Mouse (Mus musculus): ENCODE results near the gene Slco1a1.
"Not testable (repeated sequence)": the region's sequence is repeated elsewhere in the genome, so short reads cannot be mapped to it uniquely, and the experiment has no call there.

Slco1a1 gene

DNA sequence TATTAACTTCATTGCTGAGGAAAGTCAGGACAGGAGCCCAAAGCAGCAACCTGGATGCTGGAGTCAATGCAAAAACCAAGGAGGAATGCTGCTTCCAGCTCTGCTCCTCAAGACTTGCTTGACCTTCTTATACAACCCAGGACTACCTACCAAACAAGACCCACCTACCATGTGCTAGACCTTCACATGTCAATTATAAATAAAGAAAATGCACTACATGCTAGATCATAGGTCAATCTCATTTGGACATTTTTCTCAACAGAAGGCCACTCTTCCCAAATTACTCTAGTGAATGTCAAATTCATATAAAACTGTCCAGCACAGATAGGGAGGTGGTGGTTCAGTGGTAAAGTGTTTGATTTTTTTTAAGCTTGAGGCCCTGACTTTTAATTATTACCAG lies at the start of gene Slco1a1:
Slco1a1 (minus strand) TSS at position 101 of the 400 bp plus-strand sequence.
- DNase-seq (ENCODE audit: low spot score in 2 of 2): no peak

- no peak for DNase-seq (ENCODE audit: low spot score in 2 of 2)
These were observed 40.0 kb upstream of the Slco1a1 start for GRCm38 (mm10) chr6:141986772-141987171.

DNA sequence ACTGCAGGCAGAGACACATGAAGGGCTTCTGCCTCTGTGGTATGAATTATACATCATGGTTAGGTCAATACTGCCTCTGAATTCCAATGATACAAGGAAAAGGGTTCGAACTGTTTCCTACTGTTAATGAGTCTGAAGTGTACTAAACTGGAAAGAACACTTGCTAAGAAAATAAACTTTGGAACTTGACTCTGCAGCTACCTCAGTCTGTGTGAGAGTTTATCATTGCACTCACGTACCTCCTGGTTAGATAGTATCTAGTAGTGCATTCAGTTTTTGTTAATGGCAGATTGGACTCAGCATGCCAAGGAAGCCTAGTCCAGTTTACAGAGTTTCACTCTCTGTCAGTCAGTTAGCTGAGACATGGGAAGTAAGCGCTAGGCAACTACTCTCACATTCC lies 37.9 kb upstream of the Slco1a1 start:
- DNase-seq (ENCODE audit: low spot score in 2 of 2): no peak

GRCm38 (mm10) chr6:141962420-141962819 lies 15.7 kb upstream of the Slco1a1 start:
- no peak for DNase-seq (ENCODE audit: low spot score in 2 of 2)

DNA sequence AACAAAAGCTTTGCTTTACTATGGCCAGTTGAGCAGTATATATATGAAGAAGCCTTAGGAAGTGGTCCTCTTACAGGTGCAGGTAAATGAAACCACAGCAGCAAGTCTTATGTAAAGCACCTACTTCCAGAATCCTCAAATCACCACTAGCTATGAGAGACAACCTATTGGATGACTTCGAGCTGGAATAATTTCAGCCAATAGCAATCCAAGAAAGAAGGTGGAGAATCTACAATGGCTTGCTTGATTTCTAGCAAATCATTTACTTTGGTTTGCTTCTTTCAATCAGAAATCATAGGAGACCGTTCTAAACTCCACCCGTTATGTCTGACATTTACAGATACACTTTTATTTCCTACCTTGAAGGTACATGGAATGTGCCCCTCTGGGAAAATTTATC lies 15.1 kb upstream of the Slco1a1 start:
- DNase-seq (ENCODE audit: low spot score in 2 of 2): no peak

DNA sequence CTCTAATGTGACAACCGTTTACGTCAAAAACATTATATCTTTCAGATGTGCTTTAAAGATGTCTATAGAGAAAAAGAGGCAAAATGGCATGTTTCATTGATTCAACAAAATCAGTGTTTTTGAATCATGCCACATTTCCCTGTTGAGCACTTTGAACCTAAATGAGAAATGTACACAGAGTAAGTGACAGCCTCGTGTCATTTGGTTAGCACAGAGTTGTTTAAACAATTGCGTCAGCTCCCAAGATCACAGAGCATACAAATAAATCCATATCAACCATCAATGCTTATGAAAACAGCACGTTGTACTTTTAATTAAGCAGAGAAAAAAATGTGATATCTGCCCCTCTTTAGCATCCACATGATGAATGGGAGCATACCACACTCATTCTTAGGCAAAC lies 13.7 kb upstream of the Slco1a1 start:
- no peak for DNase-seq (ENCODE audit: low spot score in 2 of 2)

- no peak for DNase-seq (ENCODE audit: low spot score in 2 of 2)
These were observed 6.3 kb downstream of the Slco1a1 start for GRCm38 (mm10) chr6:141940451-141940850.

DNA sequence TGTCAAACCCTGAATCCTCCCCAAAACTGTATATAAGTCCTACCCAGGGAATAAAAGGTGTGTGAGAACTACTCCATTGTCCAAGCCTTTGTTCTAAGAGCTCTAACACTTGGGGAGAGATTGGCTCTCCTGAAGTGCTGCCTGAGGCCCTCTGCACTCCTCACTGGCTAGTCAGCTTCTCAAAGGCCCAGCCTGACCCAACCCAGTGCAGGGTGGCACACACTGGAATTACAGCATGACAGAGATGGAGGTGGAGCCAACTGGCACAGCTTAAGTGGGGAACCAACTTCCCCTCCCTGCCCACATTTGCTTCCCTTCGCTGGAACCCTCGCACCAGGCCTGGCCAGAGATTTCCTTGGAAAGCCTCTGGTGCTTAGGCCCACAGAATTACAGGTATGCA lies 48.6 kb downstream of the Slco1a1 start:
- DNase-seq (ENCODE audit: low spot score in 2 of 2): no peak

GRCm38 (mm10) chr6:141889723-141890122 lies 57.0 kb downstream of the Slco1a1 start:
- no peak for DNase-seq (ENCODE audit: low spot score in 2 of 2)

- DNase-seq (ENCODE audit: low spot score in 2 of 2): no peak
These were observed 58.5 kb downstream of the Slco1a1 start for GRCm38 (mm10) chr6:141888248-141888647.

- no peak for DNase-seq (ENCODE audit: low spot score in 2 of 2)
These were observed 64.2 kb downstream of the Slco1a1 start for GRCm38 (mm10) chr6:141882581-141882980.

GRCm38 (mm10) chr6:141875742-141876141 lies 71.0 kb downstream of the Slco1a1 start:
- DNase-seq (ENCODE audit: low spot score in 2 of 2): not testable (repeated sequence)

- DNase-seq (ENCODE audit: low spot score in 2 of 2): no peak
These were observed 75.1 kb downstream of the Slco1a1 start for GRCm38 (mm10) chr6:141871711-141872110.

DNA sequence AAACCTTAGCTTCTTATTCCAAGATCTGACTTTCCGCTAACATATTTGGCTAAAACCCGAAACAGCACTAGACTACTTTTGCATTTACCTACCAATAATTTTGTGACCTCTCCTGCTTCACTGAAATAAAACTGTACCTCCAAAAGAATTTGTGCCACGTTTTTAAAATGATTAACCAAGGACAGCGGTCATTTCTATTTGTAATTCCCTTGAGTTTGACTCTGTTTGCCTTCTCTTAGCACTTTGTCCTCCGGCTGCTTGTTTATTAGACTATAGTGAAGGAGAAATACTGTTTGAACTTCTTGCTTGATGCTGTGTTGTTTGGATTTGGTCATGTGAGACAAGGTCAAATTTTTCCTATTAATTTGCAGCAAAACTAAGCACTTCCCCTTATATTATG lies 78.0 kb downstream of the Slco1a1 start:
- DNase-seq (ENCODE audit: low spot score in 2 of 2): no peak

GRCm38 (mm10) chr6:141866026-141866425 lies 80.7 kb downstream of the Slco1a1 start:
- DNase-seq (ENCODE audit: low spot score in 2 of 2): no peak

- DNase-seq (ENCODE audit: low spot score in 2 of 2): no peak
These were observed 88.8 kb downstream of the Slco1a1 start for GRCm38 (mm10) chr6:141857735-141858531.
